Mouse (Mus musculus): Measurements from ENCODE around the gene Nectin4. TPM values are rescaled to one million over a fixed set of nuclear protein-coding genes. Genes with fewer than 3 reads are reported as not detected.
A peak's percentile ranks its signal among the peaks of the same experiment; 100 is the strongest.

Gene Nectin4
- polyA plus RNA-seq, 1 experiment from 2014 or later = 7.4 TPM

GRCm38 (mm10) chr1:171390101-171390500 lies 20.2 kb downstream of the Nectin4 start:
- no peak overlapping the region for H3K9ac ChIP-seq (ENCODE audit: low read length)
- H3K27me3 ChIP-seq (ENCODE audit: control insufficient read depth, insufficient read depth, low read depth, low read length) = no peaks in the 10 kb centered on the region
- WGBS = 62% methylated on average over 4 of the region's 4 CpGs
- no peak overlapping the region for H3K27ac ChIP-seq (ENCODE audit: low read length)
- no peak overlapping the region for H3K4me3 ChIP-seq (ENCODE audit: low read length)
- no peaks in the 10 kb centered on the region for H3K36me3 ChIP-seq (ENCODE audit: control insufficient read depth, insufficient read depth, low read length)
- ATAC-seq (ENCODE audit: low read depth) = peak; percentile 50; the same call in 1 of the 2 replicates
- no peaks in the 10 kb centered on the region for H3K4me1 ChIP-seq (replicated peaks; ENCODE audit: control insufficient read depth, insufficient read depth, low read length)
- no peaks in the 10 kb centered on the region for H3K9me3 ChIP-seq (ENCODE audit: control insufficient read depth, low read length)
- H3K4me2 ChIP-seq (ENCODE audit: low read depth, low read length) = no peak overlapping the region

GRCm38 (mm10) chr1:171401821-171402220 lies 31.9 kb downstream of the Nectin4 start:
- Histone ChIP-seq H3K4me1 (replicated peaks; ENCODE audit: control insufficient read depth, insufficient read depth, low read length) (no peaks in the 10 kb centered on the region), H3K9me3 (ENCODE audit: control insufficient read depth, low read length) (no peaks in the 10 kb centered on the region), H3K4me2 (ENCODE audit: low read depth, low read length) (no peak overlapping the region), H3K9ac (ENCODE audit: low read length) (no peak overlapping the region), H3K4me3 (ENCODE audit: low read length) (no peak overlapping the region), H3K27me3 (ENCODE audit: control insufficient read depth, insufficient read depth, low read depth, low read length) (no peaks in the 10 kb centered on the region), H3K36me3 (ENCODE audit: control insufficient read depth, insufficient read depth, low read length) (no peaks in the 10 kb centered on the region), H3K27ac (ENCODE audit: low read length) (no peak overlapping the region)
- 70% methylated on average over 4 of the region's 4 CpGs for WGBS
- ATAC-seq (ENCODE audit: low read depth) = no peak

- no peaks in the 10 kb centered on the region for H3K4me1 ChIP-seq (replicated peaks; ENCODE audit: control insufficient read depth, insufficient read depth, low read length)
- no peaks in the 10 kb centered on the region for H3K9me3 ChIP-seq (ENCODE audit: control insufficient read depth, low read length)
- no peak for ATAC-seq (ENCODE audit: low read depth)
- H3K9ac ChIP-seq (ENCODE audit: low read length) = no peak overlapping the region
- 82% methylated on average over 9 of the region's 9 CpGs for WGBS
- H3K27ac ChIP-seq (ENCODE audit: low read length) = no peak overlapping the region
- no peak overlapping the region for H3K4me2 ChIP-seq (ENCODE audit: low read depth, low read length)
- H3K4me3 ChIP-seq (ENCODE audit: low read length) = no peak overlapping the region
- H3K27me3 ChIP-seq (ENCODE audit: control insufficient read depth, insufficient read depth, low read depth, low read length) = no peaks in the 10 kb centered on the region
- H3K36me3 ChIP-seq (ENCODE audit: control insufficient read depth, insufficient read depth, low read length) = no peaks in the 10 kb centered on the region
These were observed 33.1 kb downstream of the Nectin4 start for GRCm38 (mm10) chr1:171402991-171403390.

GRCm38 (mm10) chr1:171407263-171407662 lies 37.4 kb downstream of the Nectin4 start:
- no peak overlapping the region for H3K4me2 ChIP-seq (ENCODE audit: low read depth, low read length)
- no peak overlapping the region for H3K4me3 ChIP-seq (ENCODE audit: low read length)
- WGBS = 66% methylated on average over 5 of the region's 5 CpGs
- H3K36me3 ChIP-seq (ENCODE audit: control insufficient read depth, insufficient read depth, low read length) = no peaks in the 10 kb centered on the region
- H3K9me3 ChIP-seq (ENCODE audit: control insufficient read depth, low read length) = no peaks in the 10 kb centered on the region
- no peaks in the 10 kb centered on the region for H3K4me1 ChIP-seq (replicated peaks; ENCODE audit: control insufficient read depth, insufficient read depth, low read length)
- no peak for ATAC-seq (ENCODE audit: low read depth)
- H3K27ac ChIP-seq (ENCODE audit: low read length) = no peak overlapping the region
- H3K9ac ChIP-seq (ENCODE audit: low read length) = no peak overlapping the region
- H3K27me3 ChIP-seq (ENCODE audit: control insufficient read depth, insufficient read depth, low read depth, low read length) = no peaks in the 10 kb centered on the region

- WGBS = 86% methylated on average over 1 of the region's 1 CpGs
- H3K4me3 ChIP-seq (ENCODE audit: low read length) = no peak overlapping the region
- peaks cover 11% of the 10 kb centered on the region for H3K4me1 ChIP-seq (replicated peaks; ENCODE audit: control insufficient read depth, insufficient read depth, low read length)
- no peak overlapping the region for H3K27ac ChIP-seq (ENCODE audit: low read length)
- no peaks in the 10 kb centered on the region for H3K27me3 ChIP-seq (ENCODE audit: control insufficient read depth, insufficient read depth, low read depth, low read length)
- H3K36me3 ChIP-seq (ENCODE audit: control insufficient read depth, insufficient read depth, low read length) = no peaks in the 10 kb centered on the region
- no peak overlapping the region for H3K4me2 ChIP-seq (ENCODE audit: low read depth, low read length)
- ATAC-seq (ENCODE audit: low read depth) = no peak
- no peaks in the 10 kb centered on the region for H3K9me3 ChIP-seq (ENCODE audit: control insufficient read depth, low read length)
- no peak overlapping the region for H3K9ac ChIP-seq (ENCODE audit: low read length)
These were observed 40.3 kb downstream of the Nectin4 start for GRCm38 (mm10) chr1:171410231-171410630.

GRCm38 (mm10) chr1:171410947-171411484 lies 41.1 kb downstream of the Nectin4 start, which contains the start of gene Usf1:
Gene Usf1 (plus strand): TSS chr1:171411313.
- no peaks in the 10 kb centered on the region for H3K9me3 ChIP-seq (ENCODE audit: control insufficient read depth, low read length)
- no peaks in the 10 kb centered on the region for H3K27me3 ChIP-seq (ENCODE audit: control insufficient read depth, insufficient read depth, low read depth, low read length)
- peaks cover 11% of the 10 kb centered on the region for H3K4me1 ChIP-seq (replicated peaks; ENCODE audit: control insufficient read depth, insufficient read depth, low read length)
- peak within 1 kb of the TSS; percentile 60 for H3K4me2 ChIP-seq (ENCODE audit: low read depth, low read length)
- peak within 1 kb of the TSS; percentile 67 for H3K4me3 ChIP-seq (ENCODE audit: low read length)
- peaks cover 2% of the 10 kb centered on the region for H3K36me3 ChIP-seq (ENCODE audit: control insufficient read depth, insufficient read depth, low read length)
- peak; percentile 98 for ATAC-seq (ENCODE audit: low read depth)
- under 1% methylated on average over 36 of the region's 36 CpGs for WGBS
- peak within 1 kb of the TSS; percentile 88 for H3K9ac ChIP-seq (ENCODE audit: low read length)
- peak within 1 kb of the TSS; percentile 93 for H3K27ac ChIP-seq (ENCODE audit: low read length)

GRCm38 (mm10) chr1:171411492-171411941 lies 41.6 kb downstream of the Nectin4 start:
- H3K9ac ChIP-seq (ENCODE audit: low read length) = peak overlapping the region; percentile 88
- peak overlapping the region; percentile 67 for H3K4me3 ChIP-seq (ENCODE audit: low read length)
- under 1% methylated on average over 27 of the region's 39 CpGs for WGBS
- H3K27ac ChIP-seq (ENCODE audit: low read length) = peak overlapping the region; percentile 93
- H3K36me3 ChIP-seq (ENCODE audit: control insufficient read depth, insufficient read depth, low read length) = peaks cover 7% of the 10 kb centered on the region
- peak overlapping the region; percentile 60 for H3K4me2 ChIP-seq (ENCODE audit: low read depth, low read length)
- peaks cover 11% of the 10 kb centered on the region for H3K4me1 ChIP-seq (replicated peaks; ENCODE audit: control insufficient read depth, insufficient read depth, low read length)
- H3K9me3 ChIP-seq (ENCODE audit: control insufficient read depth, low read length) = no peaks in the 10 kb centered on the region
- peak; percentile 78 for ATAC-seq (ENCODE audit: low read depth)
- no peaks in the 10 kb centered on the region for H3K27me3 ChIP-seq (ENCODE audit: control insufficient read depth, insufficient read depth, low read depth, low read length)

- Histone ChIP-seq H3K4me3 (ENCODE audit: low read length) (peak overlapping the region; percentile 67), H3K9me3 (ENCODE audit: control insufficient read depth, low read length) (no peaks in the 10 kb centered on the region), H3K36me3 (ENCODE audit: control insufficient read depth, insufficient read depth, low read length) (peaks cover 11% of the 10 kb centered on the region), H3K27me3 (ENCODE audit: control insufficient read depth, insufficient read depth, low read depth, low read length) (no peaks in the 10 kb centered on the region), H3K4me1 (replicated peaks; ENCODE audit: control insufficient read depth, insufficient read depth, low read length) (peaks cover 11% of the 10 kb centered on the region), H3K4me2 (ENCODE audit: low read depth, low read length) (peak overlapping the region; percentile 60), H3K9ac (ENCODE audit: low read length) (peak overlapping the region; percentile 88), H3K27ac (ENCODE audit: low read length) (peak overlapping the region; percentile 93)
- peak; percentile 12; the same call in 1 of the 2 replicates for ATAC-seq (ENCODE audit: low read depth)
- WGBS = under 1% methylated on average over 20 of the region's 20 CpGs
These were observed 42.1 kb downstream of the Nectin4 start for GRCm38 (mm10) chr1:171412001-171412441.

- H3K27me3 ChIP-seq (ENCODE audit: control insufficient read depth, insufficient read depth, low read depth, low read length) = no peaks in the 10 kb centered on the region
- peaks cover 14% of the 10 kb centered on the region for H3K36me3 ChIP-seq (ENCODE audit: control insufficient read depth, insufficient read depth, low read length)
- peak overlapping the region; percentile 67 for H3K4me3 ChIP-seq (ENCODE audit: low read length)
- H3K27ac ChIP-seq (ENCODE audit: low read length) = peak overlapping the region; percentile 93; the same call in 1 of the 2 replicates
- WGBS = 51% methylated on average over 3 of the region's 3 CpGs
- peak overlapping the region; percentile 88 for H3K9ac ChIP-seq (ENCODE audit: low read length)
- H3K4me2 ChIP-seq (ENCODE audit: low read depth, low read length) = peak overlapping the region; percentile 60
- peaks cover 11% of the 10 kb centered on the region for H3K4me1 ChIP-seq (replicated peaks; ENCODE audit: control insufficient read depth, insufficient read depth, low read length)
- no peak for ATAC-seq (ENCODE audit: low read depth)
- no peaks in the 10 kb centered on the region for H3K9me3 ChIP-seq (ENCODE audit: control insufficient read depth, low read length)
These were observed 42.5 kb downstream of the Nectin4 start for GRCm38 (mm10) chr1:171412446-171412845.
